Mouse (Mus musculus) heart, postnatal 14 days (tissue): Measurements from ENCODE around the gene Zfp266. TPM values are rescaled to one million over a fixed set of nuclear protein-coding genes. Genes with fewer than 3 reads are reported as not detected.
A peak's percentile ranks its signal among the peaks of the same experiment; 100 is the strongest.
"Not testable (repeated sequence)": the region's sequence is repeated elsewhere in the genome, so short reads cannot be mapped to it uniquely, and the experiment has no call there.

Experiments used
- DNase-seq, 2 experiments: peaks; one replicate each; pipeline ENCODE4 v3.0.0; 2021 to 2022
- intact Hi-C: fragments of 180-260 bp; cut with DNase I; formaldehyde crosslinking; loops from one replicate; pipeline ENCODE4 v1.15.1; 2025
- long read RNA-seq, 2 experiments: library from polyadenylated mRNA; stranded (forward); transcript quantifications; one replicate each; pipeline ENCODE4 v2.0.0; 2021
- total RNA-seq, 2 experiments: library from RNA; stranded (reverse); gene quantifications; 2 replicates each; pipeline ENCODE4 v1.2.3; 2021

Zfp266 gene
- total RNA-seq: 10 to 100 TPM; 32.2 to 36.1 TPM
- long read RNA-seq, experiment 1, full-length matches to known transcripts: 10 of 18 reads
- long read RNA-seq, experiment 1, partial matches to known transcripts: 0 of 18 reads
- long read RNA-seq, experiment 1, other reads (novel, unspliced or antisense): 8 of 18 reads
- long read RNA-seq, experiment 2, full-length matches to known transcripts: 4 of 11 reads
- long read RNA-seq, experiment 2, partial matches to known transcripts: 0 of 11 reads
- long read RNA-seq, experiment 2, other reads (novel, unspliced or antisense): 7 of 11 reads

DNA sequence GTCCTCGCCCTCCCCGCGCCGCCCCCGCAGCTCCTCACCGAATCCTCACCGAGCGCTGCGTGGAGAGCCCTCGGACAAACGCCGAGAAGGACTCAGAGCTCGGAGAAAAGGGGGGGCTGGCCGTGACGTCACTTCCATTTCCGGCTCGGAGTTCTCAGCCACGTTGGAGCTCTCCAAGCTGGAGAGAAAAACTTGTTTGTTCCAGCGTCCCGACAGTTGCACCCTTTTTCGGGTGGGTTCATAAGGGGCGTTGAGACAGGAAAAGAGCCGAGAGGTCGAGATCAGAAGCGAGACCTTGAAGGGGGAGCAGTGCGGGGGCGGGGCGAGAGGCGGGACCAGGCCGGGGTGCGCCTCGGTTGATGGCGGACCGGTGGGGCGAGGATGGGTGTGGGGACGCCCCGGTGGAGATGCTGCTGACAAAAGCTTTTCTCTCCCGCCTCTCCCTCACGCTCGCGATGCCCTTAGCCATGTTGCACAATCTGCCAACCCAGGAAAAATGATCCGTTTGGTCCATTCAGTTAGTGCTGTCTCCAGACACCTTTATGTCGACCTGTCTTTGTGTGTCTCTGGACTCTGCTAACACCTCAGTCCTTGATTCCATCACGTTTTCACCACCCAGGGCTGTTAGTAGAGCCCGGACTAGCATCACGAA is at the start of gene Zfp266:
Zfp266 (minus strand) TSS at position 112 of the 652 bp plus-strand sequence.
- intact Hi-C loops: loop anchor here (2.0 kb wide), 1 partner anchor 29 kb away; the partner anchor contains the start of gene Zfp426

DNA sequence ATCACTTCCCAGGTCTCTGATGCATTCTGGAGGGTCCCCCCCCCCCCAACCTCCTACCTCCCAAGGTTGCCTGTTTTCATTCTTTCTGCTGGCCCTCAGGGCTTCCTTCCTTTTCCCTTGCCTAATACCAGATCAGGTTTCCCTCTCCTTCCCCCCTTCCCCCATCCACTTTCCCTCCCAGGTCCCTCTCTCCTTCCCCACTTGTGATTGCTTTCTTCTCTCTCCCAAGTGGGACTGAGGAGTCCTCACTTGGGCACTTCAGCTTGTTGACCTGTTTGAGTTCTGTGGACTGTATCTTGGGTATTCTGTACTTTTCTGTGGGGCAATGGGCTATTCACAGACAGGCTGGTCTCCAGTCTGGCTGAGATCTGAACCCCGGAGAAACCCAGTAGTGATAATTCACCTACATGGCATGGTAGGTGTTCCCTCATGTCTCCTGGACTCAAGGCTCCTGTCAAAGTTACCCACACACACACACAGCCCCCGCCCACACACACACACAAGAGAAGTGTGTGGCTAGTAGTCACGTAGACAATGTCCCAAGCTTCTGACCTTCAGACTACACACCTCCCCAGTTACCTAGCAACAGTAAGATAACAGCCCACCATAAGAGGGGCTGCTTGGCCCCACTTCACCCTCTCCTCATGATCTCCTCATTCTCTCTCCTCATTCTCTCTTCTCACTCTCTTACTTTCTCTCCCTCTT is 44.3 kb upstream of the Zfp266 start:
- intact Hi-C loops, DNase-seq: not testable (repeated sequence)

More for the DNA sequence above, at the start of gene Zfp266:
- DNase-seq: peak; percentile 90 to 93

DNA sequence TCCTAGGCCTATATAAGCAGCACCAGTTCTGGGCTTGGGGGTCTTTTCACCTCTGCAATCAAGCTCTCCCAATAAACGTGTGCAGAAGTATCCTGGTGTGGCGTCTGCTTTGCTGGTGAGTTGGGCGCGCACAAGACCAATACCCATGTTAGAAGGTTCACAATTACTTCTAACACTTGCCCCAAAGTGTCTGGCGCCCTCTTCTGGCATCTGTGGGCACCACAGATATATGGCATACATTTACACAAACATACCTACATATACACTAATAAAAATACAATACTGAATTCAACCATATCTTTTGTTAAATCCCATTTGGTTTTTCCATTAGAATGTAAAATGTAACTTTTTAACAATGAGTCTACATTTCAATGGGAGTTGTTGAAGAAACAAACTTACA is 41.0 kb upstream of the Zfp266 start:
- intact Hi-C loops: no loop called here
- no peak for DNase-seq

DNA sequence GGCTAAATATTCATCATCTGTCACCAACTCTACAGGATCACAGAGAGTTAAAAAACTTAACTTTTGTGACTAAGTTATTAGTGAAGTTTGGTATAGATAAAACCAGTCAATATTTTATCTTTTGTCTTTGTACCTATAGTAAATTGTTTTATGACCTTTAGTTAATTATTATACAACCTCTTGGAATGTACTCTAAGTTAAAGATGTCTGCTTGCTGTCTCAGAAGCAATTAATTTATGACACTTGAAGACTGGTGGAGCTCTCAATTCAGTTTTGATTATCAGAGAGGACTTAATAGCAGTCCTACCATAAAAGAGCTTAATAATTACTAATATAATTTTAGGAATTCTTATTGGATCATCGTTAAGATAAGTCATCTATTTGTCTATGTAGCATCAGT is 31.5 kb upstream of the Zfp266 start:
- intact Hi-C loops: no loop called here
- DNase-seq: no peak

DNA sequence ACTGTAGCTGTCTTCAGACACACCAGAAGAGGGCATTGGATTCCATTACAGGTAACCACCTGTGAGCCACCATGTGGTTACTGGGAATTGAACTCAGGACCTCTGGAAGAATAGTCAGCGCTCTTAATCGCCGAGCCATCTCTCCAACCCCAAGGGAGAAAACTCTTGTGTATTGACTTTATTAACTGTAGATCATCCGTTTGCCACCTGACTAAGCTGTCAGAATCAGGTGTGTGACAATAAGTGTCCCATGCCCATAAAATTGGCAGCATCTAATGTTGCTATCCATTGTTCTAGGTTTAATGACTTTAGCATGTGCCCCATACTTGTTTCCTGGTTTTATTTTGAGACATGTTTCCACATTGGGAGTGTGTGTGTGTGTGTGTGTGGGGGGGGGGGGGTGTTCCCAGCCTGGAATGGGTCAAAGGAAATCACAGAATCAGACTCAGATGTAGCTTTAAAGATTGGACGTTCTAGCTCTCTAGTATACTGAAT is 30.6 kb upstream of the Zfp266 start:
- peak in 1 of 2 experiments; percentile 5 for DNase-seq
- intact Hi-C loops: no loop called here

DNA sequence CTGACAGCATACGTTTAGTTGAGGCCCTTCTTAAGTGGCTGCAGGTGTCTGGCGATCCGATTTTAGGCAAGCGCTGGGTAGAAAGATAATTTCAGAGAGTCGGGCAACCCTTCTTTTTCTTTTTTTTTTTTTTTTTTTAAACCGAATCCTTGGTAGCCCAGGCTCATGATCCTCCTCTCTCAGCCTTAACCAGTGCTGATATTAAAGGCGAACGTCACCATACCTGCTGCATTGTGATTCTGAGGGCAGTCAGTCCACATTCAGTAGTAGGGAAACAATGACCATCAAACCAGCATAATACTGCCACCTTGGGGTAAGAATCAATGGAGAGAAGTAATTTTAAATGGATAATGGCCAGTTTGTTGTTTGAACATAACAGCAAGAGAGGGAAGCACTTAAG is 23.9 kb upstream of the Zfp266 start:
- intact Hi-C loops: loop anchor here (2.0 to 10.0 kb wide), 2 partner anchors 52 to 160 kb away; partner anchors contain the start of genes Zfp426 and Zfp560
- peak; percentile 4 to 25 for DNase-seq

DNA sequence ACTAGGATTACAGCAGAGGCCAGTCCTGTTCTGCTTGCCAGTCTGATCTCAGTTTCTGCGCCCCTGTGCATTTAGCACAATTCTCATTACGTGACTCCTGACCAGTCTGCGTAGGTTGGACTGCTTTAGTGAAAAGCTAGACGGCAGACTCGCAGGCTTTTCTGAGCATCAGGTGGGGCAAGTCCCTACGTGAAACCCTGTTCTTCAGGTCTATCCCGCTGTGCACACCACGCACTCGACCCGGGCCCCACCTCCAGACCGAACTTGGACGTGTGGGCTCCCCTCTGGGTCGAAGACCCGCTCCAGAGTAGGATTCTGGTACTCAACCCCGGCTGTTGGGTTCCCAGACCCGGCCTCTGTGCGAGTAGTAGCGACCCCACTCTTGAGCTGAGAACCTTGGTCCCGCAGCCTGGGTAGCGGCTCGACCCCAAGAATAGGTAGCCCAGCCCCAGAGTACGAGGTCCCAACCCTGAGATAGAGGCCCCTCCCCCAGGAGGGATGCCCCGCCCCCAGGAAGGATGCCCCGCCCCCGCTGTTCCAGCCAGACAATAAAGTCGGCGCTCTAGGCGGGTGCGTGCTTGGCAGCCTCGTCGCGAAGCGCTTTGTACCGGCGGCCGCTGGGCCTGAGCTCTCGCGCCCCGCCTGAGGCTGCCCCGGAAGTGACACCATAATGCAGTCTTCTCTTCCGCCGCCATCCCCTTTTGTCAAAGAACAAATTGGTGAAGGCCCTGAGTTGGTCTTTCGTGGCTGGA is 23.0 kb upstream of the Zfp266 start:
- DNase-seq: peak; percentile 84 to 87
- intact Hi-C loops: loop anchor here (2.0 to 10.0 kb wide), 2 partner anchors 51 to 159 kb away; partner anchors contain the start of genes Zfp426 and Zfp560

DNA sequence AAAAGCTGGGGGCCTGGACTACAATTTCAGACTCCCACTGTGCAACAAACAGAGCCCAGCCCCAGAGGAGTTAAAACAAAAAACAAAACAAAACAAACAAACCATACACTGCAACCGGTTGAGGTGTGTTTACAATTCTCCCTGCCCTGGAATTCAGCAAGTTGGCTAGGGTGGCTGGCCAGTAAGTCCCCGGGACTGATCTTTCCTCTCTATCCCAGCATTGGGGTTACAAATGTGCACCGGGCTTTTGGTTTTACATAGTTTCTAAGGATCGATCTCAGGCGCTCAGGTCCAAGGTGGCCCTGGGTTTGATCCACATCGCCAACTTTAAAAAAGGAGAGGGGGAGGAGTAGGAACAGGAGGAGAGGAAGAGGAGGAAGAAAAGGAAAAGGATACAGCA is 22.3 kb upstream of the Zfp266 start:
- intact Hi-C loops: loop anchor here (10.0 kb wide), 1 partner anchor 159 kb away; the partner anchor contains the start of gene Zfp560
- no peak for DNase-seq

DNA sequence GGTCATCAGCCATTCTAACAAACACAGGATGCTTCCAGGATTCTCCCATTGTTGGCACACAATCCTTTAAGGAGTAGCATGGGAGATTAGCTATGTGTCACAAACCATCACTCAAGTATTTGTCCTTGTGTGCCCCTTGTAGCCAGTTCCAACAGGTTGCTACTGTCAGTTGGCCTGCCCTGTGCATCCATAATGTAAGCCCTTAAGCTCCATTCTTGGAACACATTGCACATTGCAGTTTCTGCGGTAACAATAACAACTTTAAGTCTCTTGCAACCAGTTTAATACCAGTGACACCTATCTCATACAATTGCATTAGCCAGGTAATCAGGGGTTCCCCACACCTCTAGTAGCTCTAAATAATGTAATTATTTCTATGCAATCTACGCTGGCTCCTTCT is 15.4 kb upstream of the Zfp266 start:
- intact Hi-C loops: no loop called here
- no peak for DNase-seq

DNA sequence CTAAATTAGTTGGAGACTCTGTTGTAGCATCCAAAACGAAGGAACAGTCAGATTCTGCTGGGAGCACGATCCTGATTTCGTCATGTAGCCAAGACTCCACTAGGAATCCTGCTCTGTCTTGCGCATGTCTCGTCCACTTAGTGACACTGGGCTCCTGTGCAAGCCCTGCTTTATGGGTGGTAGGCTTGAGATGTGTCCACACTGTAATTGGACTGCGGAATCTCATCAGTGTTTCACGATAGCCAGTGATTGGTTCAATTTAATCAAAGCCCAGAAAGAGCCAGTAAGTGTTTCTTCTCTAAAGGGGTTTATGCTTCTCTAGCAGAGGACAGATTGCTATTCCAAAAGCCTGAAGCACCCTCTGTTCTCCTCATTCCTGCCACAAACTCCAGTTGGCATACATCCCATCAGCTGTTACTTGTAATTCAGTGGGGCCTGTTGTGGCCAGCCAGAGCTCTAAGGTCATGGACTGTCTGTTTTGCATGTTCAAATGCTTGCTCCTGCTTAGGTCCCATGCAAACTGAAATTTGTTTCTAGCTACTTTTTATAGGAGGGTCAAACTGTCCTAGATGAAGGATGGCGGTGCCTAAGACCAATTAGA is 13.2 kb upstream of the Zfp266 start:
- DNase-seq: no peak
- intact Hi-C loops: no loop called here

DNA sequence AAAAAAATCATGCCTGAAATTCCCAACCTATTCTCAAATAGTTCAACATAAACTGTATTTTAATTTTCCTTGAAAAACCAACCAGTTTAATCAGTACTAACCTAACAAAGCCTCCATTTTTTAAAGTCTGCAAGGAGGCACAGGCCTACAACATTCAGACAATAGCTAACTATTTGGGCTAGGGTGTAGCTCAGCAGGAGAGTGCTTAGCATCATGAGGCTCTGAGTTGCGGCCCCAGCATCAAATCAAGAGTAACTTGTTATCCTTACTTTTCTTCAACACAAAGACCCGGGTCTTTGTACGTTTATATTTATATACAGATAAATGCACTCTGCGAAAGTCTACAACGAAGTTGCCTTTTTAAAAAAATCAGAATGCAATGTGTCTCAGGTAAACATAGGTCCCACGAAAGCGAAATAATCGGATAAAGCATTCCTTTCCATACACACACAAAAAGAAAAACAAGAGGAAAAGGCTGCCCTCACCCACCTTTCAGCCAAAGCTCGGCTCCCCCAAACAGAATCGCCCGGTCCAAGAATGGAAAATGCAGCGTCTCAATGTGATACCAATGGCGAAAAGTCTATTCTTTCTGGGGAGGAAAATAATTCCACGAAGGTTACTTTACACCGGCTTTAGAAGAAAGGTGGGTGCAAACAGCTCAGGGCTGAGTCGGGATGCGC is 546 bp downstream of the Zfp266 start:
- intact Hi-C loops: loop anchor here (2.0 kb wide), 1 partner anchor 28 kb away; the partner anchor contains the start of gene Zfp426

DNA sequence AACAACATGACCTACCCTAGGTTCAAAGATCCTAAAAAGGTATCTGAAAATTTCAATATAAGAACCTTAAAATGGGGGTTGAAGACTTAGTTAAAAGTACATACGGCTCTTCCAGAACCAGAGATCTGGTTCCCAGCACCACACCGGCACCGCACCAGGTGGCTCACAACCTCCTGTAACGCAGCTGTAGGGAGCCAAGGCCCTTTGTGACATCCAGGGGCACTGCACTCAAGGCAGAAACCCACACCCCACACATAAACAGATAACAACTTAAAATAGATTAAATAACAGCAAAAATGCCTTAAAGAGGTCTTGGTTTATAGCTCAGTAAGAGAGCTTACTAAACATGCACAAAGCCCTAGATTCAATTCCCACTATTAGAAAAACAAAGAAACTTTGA is 1.3 kb downstream of the Zfp266 start:
- intact Hi-C loops: loop anchor here (2.0 kb wide), 1 partner anchor 27 kb away; the partner anchor contains the start of gene Zfp426
- DNase-seq: no peak

More for the DNA sequence above, 546 bp downstream of the Zfp266 start:
- DNase-seq: no peak

DNA sequence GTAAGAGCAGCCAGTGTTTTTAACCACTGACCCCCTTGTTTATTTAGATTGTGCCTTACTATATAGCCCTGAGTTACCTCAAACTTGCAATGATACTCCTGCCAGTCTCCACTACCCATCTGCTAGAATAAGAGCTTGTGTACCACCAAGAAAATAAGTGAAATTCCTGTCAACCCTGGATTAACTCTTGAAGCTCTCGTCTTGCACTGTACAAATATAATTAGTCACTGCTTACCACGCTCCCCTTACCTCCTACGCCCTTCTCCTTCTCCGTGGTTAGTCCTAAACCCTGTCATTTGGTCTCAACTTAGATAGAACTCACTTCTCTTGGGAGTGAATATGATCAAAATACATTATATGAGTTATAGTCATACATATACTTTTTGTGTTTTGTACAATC is 2.5 kb downstream of the Zfp266 start:
- intact Hi-C loops: no loop called here

DNA sequence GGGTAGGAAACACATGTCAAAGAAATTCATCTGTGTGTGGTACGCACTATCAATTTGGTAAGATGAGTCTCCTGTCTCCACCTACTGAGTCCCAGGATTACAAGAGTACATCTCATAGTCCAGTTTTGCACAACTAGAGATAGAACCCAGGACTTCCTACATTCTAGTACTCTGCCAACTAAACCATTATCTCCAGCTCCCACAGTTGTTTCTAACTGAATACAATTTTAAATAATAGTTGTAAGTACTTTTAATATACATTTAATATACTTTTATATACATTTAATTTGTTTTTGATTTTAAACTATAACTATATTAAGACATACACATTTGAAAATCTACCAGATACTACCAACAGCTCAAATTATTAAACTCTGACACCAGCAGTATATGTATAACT is 3.5 kb downstream of the Zfp266 start:
- no peak for DNase-seq
- intact Hi-C loops: no loop called here

More for the DNA sequence above, 2.5 kb downstream of the Zfp266 start:
- DNase-seq: no peak

DNA sequence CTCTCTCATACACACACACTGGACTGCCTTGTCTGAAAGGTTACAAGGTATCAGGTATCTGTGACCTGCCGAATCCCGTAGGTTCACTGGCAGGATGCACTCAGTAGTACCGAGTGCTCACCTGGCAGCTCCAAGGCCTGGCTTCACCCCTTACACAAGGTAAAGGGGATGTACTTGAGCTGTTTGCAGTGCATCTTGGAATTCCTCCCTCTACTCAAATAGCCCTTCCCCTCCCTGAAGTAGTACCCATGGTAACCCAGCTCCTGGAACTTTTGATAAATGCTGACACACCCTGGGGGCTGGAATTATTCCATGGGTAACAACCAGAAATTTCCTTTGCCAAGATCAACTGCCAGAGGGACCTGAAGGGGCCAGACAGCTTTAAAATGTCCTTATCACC is 7.2 kb downstream of the Zfp266 start:
- intact Hi-C loops: no loop called here
- no peak for DNase-seq

DNA sequence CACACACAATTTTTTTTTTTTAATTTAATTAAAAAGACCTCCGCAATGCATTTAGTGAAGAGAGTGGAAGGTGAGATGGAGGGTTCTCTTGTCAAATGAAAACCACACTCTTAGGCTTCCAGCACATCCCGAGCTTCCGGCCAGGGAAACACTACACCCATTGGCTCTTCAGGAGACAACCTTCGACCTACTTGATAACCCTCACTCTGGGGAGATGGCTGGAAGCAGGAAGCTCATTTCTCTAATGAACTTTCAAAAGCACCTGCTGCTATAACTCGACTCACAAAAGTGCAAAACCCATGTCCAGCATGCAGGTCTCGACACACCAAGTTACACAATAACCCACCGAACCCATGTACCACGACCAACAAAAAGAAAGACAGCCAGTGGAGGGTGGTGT is 8.5 kb downstream of the Zfp266 start:
- intact Hi-C loops: no loop called here
- no peak for DNase-seq

DNA sequence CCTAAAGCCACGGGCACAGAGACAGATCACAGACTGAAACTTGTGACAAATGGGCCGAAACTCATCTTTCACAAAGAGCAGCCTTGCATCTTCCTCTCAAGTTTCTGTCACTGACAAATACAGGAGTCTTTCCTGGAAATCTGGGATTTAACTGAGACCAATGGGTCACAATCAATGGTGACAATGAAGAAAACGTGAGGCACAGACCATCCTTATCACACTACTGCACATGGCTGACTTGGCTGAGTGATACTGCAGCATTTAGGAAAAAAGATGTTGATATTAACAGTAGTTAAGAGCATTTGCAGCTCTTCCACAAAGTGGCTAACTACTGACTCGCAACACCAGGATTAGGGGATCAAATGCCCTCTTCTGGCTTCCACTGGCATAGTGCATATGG is 9.6 kb downstream of the Zfp266 start:
- intact Hi-C loops: no loop called here
- DNase-seq: no peak

DNA sequence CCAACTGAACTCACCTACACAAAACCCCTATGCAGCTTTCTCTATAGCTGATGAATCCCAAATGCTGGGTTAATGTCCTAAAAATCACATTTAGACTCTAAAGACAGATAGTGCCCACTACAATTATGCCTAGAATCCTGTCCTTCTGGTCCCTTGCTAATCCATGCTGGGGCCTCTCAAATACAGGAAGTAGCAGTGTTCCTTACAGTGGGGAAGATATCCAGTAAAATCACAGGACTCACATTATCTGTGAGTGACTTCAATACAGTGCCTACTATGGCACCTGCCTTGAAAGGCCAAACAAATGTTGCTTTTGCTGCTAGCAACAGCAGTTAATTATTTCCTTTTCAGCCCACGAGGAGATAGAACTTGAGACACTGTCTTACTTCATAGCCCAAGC is 10.9 kb downstream of the Zfp266 start:
- intact Hi-C loops: no loop called here
- DNase-seq: no peak

DNA sequence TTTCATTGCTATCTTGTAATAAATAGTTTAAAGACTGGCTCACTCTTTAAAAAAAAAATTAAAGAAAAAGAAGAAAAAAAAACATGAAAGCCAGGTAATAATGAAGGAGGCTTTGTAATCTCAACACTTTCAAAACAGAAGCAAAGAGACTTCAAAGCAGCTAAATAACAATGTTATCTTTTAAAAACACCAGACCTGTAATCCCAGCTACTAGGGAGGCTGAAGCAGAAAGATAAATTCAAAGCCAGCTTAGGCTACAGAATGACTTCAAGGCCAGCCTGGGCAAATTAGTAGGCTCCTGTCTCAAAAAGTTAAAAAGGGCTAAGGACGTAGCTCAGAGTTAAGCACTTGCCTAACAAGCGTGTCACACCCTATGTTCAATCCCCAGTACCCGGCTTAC is 11.5 kb downstream of the Zfp266 start:
- intact Hi-C loops: no loop called here
- DNase-seq: no peak
